In genomic region chr4:41506156-41506555, GRCm38 (mm10) we compare ENCODE assay signal across 8 mouse cellular contexts. TPM values are rescaled to one million over a fixed set of nuclear protein-coding genes. Genes with fewer than 3 reads are reported as not detected.
DNase-seq lines count a peak whose midpoint lies in the region; ATAC-seq lines count a peak whose summit lies in the region.

No protein-coding gene starts in this region.

- no peak overlapping the region for H3K27ac ChIP-seq in embryonic facial prominence, embryonic 14.5 days (replicated peaks; ENCODE audit: low read depth, low read length)

- DNase-seq in MEL-GATA-1-ER (ENCODE audit: extremely low read depth, low read depth), result peak; percentile 65
- peak; percentile 72 to 78 for DNase-seq in adrenal gland, postnatal 36 days
- DNase-seq in embryonic facial prominence, embryonic 14.5 days (ENCODE audit: low spot score), result peak; percentile 29
- peak; percentile 54 to 66 for DNase-seq in heart, postnatal 14 days
- peak; percentile 73 to 83 for DNase-seq in kidney, postnatal 4 days
- DNase-seq in lung, postnatal 36 days, result peak; percentile 81
- DNase-seq in spleen, postnatal 4 days (ENCODE audit: low spot score in 2 of 2), result peak; percentile 45 to 76

- ATAC-seq in embryonic facial prominence, embryonic 14.5 days (ENCODE audit: low read depth), result no peak
- no peak for ATAC-seq in erythroid progenitor cell, adult 5-6 weeks (replicated peaks; ENCODE audit: low FRiP score, poor library complexity, severe bottlenecking)

- peaks cover 13% of the 10 kb centered on the region for H3K27me3 ChIP-seq in embryonic facial prominence, embryonic 14.5 days (replicated peaks; ENCODE audit: control insufficient read depth, insufficient read depth, low read length)

- intact Hi-C loops in heart, postnatal 14 days (cut with DNase I), result loop anchor here (2.0 kb wide), 1 partner anchor 37 kb away; no protein-coding TSS in a partner anchor

- no peak overlapping the region for H3K4me3 ChIP-seq in embryonic facial prominence, embryonic 14.5 days (ENCODE audit: low read depth, low read length)

- H3K9ac ChIP-seq in embryonic facial prominence, embryonic 14.5 days (ENCODE audit: low read depth, low read length), result no peak overlapping the region

- no peaks in the 10 kb centered on the region for H3K9me3 ChIP-seq in embryonic facial prominence, embryonic 14.5 days (ENCODE audit: control insufficient read depth, low read length)

- H3K4me2 ChIP-seq in embryonic facial prominence, embryonic 14.5 days (ENCODE audit: low read depth, low read length), result peak overlapping the region; percentile 95; the same call in 1 of the 2 replicates

- 10% methylated on average over 13 of the region's 13 CpGs for WGBS in embryonic facial prominence, embryonic 14.5 days

- H3K4me1 ChIP-seq in embryonic facial prominence, embryonic 14.5 days (ENCODE audit: control insufficient read depth, insufficient read depth, low read length), result peaks cover 9% of the 10 kb centered on the region; the same call in 1 of the 2 replicates

- H3K36me3 ChIP-seq in embryonic facial prominence, embryonic 14.5 days (ENCODE audit: control insufficient read depth, insufficient read depth, low read length), result no peaks in the 10 kb centered on the region

RNA-seq across cellular contexts. Expression of gene AI464131, which starts 3.3 kb away (rescaled TPM):
- total RNA-seq in adrenal gland, postnatal 36 days (2021), result 10 to 100 TPM in 1 of 2 experiments, 1 to 10 TPM in 1; 8.4 to 14.8 TPM
- polyA plus RNA-seq in embryonic facial prominence, embryonic 14.5 days (2014; fragmentation: Nextera tagmentation; extraction: Ambion mirVana), result 12.5 and 13.7 TPM in 2 replicates
- total RNA-seq in heart, postnatal 14 days (2021), result 10 to 100 TPM; 10.2 to 10.3 TPM
- not detected in 2 replicates for total RNA-seq in erythroid progenitor cell, adult 5-6 weeks (2015; ENCODE audit: low replicate concordance)
- 0.45 TPM in 1 of 2 replicates, not detected in the other for total RNA-seq in erythroid progenitor cell, adult 5-6 weeks (2017; ENCODE audit: low replicate concordance)

RNA-seq across cellular contexts. Expression of gene 1110017D15Rik, which starts 11.0 kb away (rescaled TPM):
- 1 to 10 TPM in 1 of 2 experiments, not detected in 1; 1.3 TPM for total RNA-seq in adrenal gland, postnatal 36 days (2021)
- 6.0 and 16.3 TPM in 2 replicates for polyA plus RNA-seq in embryonic facial prominence, embryonic 14.5 days (2014; fragmentation: Nextera tagmentation; extraction: Ambion mirVana)
- under 1 TPM in 1 of 2 experiments, not detected in 1; 0.69 TPM for total RNA-seq in heart, postnatal 14 days (2021)
- not detected in 2 replicates for total RNA-seq in erythroid progenitor cell, adult 5-6 weeks (2015; ENCODE audit: low replicate concordance)
- not detected in 2 replicates for total RNA-seq in erythroid progenitor cell, adult 5-6 weeks (2017; ENCODE audit: low replicate concordance)

RNA-seq across cellular contexts. Expression of gene Nudt2, which starts 41.2 kb away (rescaled TPM):
- total RNA-seq in adrenal gland, postnatal 36 days (2021), result 10 to 100 TPM; 22.9 to 37.8 TPM
- polyA plus RNA-seq in embryonic facial prominence, embryonic 14.5 days (2014; fragmentation: Nextera tagmentation; extraction: Ambion mirVana), result 49.0 and 50.7 TPM in 2 replicates
- total RNA-seq in heart, postnatal 14 days (2021), result 10 to 100 TPM; 24.6 to 25.8 TPM
- total RNA-seq in erythroid progenitor cell, adult 5-6 weeks (2015; ENCODE audit: low replicate concordance), result 1.8 TPM in 1 of 2 replicates, not detected in the other
- total RNA-seq in erythroid progenitor cell, adult 5-6 weeks (2017; ENCODE audit: low replicate concordance), result 18.2 TPM in 1 of 2 replicates, not detected in the other

RNA-seq across cellular contexts. Expression of gene Kif24, which starts 41.5 kb away (rescaled TPM):
- 1 to 10 TPM; 1.4 to 2.1 TPM for total RNA-seq in adrenal gland, postnatal 36 days (2021)
- 5.7 and 6.3 TPM in 2 replicates for polyA plus RNA-seq in embryonic facial prominence, embryonic 14.5 days (2014; fragmentation: Nextera tagmentation; extraction: Ambion mirVana)
- 1 to 10 TPM; 1.2 to 1.4 TPM for total RNA-seq in heart, postnatal 14 days (2021)
- 80.0 and 122 TPM in 2 replicates for total RNA-seq in erythroid progenitor cell, adult 5-6 weeks (2015; ENCODE audit: low replicate concordance)
- 92.7 and 96.0 TPM in 2 replicates for total RNA-seq in erythroid progenitor cell, adult 5-6 weeks (2017; ENCODE audit: low replicate concordance)

Comparison
In these comparisons a context has a peak if more than half of its experiments do, and no peak if none do; other contexts are left out.
1. DNase-seq: peak in every context shown above with its lines; median percentile 81 in lung, postnatal 36 days; 78 in kidney, postnatal 4 days; 75 in adrenal gland, postnatal 36 days; 65 in MEL-GATA-1-ER; 60 in spleen, postnatal 4 days; 60 in heart, postnatal 14 days; 29 in embryonic facial prominence, embryonic 14.5 days.
2. RNA of gene AI464131, which starts 3.3 kb away (total RNA-seq): 8.4 to 14.8 TPM in adrenal gland, postnatal 36 days and 10.2 to 10.3 TPM in heart, postnatal 14 days; 0.45 TPM in erythroid progenitor cell, adult 5-6 weeks; every median in the first group is over 4 times any median in the second.